Mouse (Mus musculus) left cerebral cortex, adult 8-10 months (tissue): ENCODE data around the gene Tmem256. TPM values are rescaled to one million over a fixed set of nuclear protein-coding genes. Genes with fewer than 3 reads are reported as not detected.

ENCODE experiments used
- DNase-seq, 2 experiments: peaks; one replicate each; pipeline ENCODE4 v3.0.0; 2022; ENCODE audit warnings: low spot score in 2 of 2
- total RNA-seq, 4 experiments: library from RNA; stranded (reverse); gene quantifications; 2 replicates each; pipeline ENCODE4 v1.2.4; 2022

Tmem256 gene
- total RNA-seq, 4 experiments from 2014 or later, result 117 to 147 (median 123) TPM

DNA sequence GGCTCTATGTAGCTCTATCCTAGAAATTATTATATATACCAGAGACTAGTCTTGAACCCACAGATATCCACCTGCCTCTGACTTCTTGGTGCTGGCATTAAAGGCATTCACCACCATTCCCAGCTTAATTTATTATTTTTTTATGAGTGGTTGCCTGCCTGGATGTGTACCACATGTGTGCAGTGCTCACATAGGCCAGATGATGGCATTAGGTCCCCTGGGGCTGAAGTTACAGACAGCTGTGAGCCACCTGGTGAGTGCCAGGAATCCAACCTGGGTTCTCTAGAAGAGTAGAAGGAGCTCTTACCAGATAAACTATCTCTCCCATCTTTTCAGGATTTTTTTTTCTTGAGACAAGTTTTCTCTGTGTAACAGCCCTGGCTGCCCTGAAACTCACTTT is 28.0 kb upstream of the Tmem256 start:
- DNase-seq, result no peak

DNA sequence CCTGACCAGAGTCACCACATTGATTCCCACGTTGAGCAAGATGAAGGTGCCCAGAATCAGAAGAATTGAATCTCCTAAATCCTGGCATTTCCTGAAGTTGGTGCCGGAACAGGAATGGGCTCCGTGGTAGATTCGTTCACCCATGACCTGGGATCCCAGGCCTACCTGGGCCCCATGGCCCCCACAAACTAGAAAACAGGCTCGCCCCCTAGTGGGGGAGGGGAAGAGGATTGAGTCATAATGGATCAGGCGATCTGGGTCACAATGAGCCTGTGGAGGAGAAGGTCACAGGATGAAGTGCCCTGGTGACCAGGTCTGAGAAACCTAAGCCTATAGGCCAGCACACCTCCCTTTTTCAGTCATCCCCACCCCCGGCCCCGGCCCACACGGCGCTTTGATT is 23.2 kb upstream of the Tmem256 start, which contains the start of gene Gm39566:
TSS of gene Gm39566 (minus strand) at position 144 of the 400 bp plus-strand sequence.
- no peak for DNase-seq

DNA sequence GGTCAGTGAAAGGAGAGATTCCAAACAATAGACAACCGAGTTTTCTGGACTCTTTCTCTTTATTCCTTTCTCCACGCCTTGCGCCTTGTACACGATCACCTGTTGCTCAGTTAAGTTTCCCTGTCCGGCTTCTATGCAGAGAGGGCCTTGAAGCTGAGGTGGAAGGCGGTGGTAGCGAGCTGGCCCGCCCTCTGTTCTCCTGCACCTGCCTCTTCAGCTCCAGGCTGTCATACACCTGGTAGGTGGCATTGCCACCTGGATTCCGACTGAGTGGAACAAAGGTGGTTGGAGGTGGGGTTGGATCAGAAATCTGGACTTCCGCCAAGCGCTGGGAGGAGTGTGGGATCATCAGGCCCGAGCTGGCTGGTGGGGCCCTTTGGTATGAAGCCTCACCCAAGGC is 21.8 kb upstream of the Tmem256 start:
- DNase-seq, result no peak

DNA sequence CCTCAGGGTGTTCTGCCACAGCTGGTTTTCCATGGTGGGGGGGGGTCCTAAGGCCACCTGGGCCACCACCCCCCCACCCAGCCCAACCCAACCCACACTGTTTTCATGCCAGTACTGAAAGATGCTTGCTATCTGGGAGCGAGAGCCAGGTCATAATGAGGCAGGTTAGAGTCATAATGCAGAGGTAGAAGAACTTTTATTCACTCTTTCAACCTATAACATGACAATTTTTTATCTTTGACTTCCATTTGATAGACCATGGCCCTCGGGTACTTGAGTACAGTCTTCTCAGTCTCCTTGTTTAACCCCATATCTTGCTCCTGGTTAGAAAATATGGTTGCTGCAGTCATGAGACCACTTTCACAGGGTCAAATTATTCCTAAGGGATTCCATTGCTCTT is 19.9 kb upstream of the Tmem256 start, which contains the start of gene Spem2:
TSS of gene Spem2 (minus strand) at position 101 of the 400 bp plus-strand sequence.
- no peak for DNase-seq

DNA sequence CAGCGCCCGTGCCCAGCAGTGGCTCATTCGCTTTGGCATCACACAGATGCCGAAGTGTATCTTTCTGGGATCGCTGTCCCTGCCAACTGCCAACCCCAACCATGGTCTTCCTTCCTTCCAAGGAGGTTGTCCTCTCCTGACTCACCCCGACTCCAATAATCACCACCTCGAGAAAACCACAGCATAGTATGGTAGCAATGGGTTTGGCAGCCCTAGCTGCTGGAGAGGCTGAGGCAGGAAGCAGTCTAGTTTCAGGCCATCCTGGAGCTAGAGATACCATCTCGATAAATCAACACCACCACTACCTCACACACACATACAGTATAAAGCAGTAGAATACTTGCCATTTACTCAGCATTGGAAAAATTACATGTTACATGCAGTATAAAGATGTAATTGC is 19.4 kb upstream of the Tmem256 start:
- DNase-seq, result no peak

DNA sequence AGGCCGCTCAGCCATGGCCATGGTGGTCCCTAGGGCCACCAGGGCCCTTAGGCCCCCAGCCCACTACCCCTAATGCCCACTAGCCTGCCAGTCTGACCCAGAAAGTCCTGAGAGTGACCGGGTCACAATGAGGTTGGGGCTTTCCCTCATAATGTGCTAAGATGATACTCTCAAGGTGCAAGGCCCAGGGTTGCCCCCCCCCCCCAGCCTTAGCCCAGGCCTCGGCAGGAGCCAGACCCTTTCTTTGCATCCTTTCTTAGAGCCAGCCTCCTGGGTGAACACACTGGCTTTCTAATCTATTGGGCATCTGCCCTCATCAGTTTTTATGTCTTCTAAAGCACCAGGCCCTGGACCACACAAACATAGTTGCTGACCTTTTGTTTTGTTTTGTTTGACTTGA is 16.2 kb upstream of the Tmem256 start, which contains the start of gene Spem1:
TSS of gene Spem1 (minus strand) at position 101 of the 400 bp plus-strand sequence.
- no peak for DNase-seq

DNA sequence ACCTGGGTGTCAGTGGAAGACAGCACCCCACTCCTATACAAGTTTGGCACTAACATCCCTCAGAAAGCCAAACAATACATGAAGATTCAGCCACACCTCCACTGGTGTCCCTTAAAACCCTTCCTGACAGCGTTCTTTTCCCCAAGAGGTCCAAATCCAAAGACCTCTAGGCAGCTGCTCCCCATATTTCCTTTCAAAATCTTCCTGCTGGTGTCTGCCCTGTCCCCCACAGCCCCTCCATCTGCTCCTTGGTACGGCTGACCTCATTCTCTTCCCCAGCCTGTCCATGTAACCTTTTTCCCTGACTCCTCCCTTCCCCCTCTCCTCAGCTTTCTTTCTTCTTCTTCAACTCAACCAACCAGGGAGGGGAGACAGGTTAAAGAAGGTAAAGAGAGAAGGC is 14.9 kb upstream of the Tmem256 start:
- DNase-seq, result no peak

DNA sequence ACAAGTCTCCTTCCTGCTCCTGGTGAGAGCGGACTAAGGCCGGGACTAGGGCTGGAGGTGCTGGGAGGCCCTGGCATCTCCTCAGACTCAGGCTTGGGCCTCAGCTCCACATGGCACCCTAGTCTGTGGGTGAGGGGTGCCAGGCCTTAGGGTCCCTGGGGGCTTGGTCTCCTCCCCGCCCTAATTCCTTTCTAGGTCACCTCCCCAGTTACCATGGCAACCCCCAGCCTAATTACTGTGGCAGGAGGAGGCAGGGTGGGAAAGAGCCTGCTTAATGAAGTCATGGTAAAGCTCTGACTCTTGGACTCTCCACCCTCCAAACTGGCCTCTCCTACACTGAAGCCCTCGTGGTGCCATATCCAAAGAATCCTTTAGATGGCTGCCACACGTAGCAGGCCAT is 9.5 kb upstream of the Tmem256 start:
- DNase-seq, result no peak

DNA sequence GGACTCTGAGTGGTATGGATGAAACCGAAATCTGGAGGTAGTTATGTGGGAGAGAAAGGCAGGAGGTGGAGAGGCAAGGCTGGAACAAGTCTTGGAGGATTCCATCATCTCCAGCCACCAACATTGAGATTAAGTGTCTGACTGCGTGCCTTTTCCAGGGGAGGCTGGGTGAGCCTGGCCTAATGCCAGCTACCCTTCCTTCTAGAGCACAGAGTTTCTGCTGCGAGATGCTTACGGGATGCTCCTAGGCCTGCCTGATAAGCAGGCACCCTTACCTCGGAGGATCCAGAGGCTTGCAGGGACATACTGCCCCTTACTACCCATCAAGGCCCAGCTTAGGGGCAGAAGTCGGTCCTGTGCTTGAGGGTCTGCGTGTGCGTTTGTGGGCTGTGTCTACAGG is 4.8 kb upstream of the Tmem256 start:
- no peak for DNase-seq

DNA sequence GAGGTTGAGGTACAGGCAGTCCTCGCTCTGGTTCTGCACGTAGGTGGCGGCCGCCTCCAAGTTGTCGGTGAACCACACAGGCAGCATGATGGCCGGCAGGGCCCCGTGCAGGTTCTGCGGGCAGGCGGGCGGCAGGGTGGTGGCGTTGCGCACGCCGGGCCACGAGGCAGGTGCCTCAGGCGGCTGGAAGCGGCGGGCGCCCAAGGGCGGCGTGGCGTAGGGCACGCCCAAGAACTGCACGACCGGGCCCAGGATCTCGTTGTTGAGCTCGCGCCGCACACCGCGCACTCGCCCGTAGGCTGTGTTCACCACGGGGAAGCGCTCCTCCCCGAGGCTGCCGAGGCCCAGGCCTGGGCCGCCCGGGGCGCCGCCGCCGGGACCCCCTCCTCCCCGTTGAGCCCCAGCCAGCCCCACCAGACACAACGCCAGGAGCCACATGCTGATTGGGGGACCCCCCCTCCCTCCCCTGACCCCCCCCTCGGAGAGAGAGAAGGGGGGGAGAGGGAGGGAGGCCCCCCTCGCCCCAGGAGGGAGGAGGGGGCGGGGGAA is 4.2 kb upstream of the Tmem256 start:
- peak in 1 of 2 experiments; percentile 29 for DNase-seq

DNA sequence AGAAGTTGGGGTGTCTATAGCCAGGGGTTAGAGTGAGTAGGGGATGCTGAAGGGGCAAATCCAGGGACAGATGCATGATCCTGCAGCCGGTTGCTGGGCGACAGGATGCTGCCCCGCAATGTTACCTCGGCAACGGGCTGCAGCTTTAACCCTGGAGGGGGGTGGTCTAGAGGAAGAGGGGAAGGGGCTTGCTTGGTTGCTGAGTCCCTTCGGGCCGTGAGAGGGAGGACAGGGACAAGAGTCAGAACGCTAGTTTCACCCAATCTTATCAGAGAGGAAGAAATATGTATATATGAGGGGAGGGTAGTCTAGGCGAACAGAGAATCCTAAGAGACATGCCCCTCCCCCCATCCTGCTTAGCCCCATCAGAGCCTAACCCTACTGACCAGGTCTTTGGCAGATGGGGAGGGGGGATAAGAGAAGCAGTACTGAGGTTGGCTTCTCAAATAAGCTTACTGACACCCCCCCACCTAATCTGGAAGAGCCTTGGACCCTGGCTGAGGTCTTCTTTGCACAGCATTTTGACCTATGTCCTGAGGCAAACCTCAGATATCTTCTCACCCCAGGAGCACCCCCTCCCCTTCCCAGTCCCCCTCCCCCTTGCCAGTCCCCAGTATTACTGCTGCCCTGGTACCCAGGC is 2.9 kb upstream of the Tmem256 start:
- DNase-seq, result no peak

DNA sequence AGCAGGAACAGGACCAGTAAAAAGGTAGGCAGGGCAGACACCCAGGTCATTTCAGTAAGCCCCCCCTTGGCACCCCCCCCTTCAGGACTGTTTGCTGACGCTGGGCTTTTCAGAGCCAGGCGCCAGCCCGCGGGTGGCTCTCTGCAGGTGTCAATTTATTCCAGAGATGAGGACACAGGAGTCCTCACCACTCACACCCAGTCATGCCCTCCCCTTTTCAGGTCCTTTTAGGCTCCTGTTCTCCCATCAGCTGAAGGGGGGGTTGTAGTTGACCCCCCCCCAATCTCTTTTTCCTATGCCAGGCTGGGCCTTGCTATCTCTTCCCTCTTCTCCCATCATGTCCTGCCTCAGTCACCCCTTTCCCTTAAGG is 2.4 kb upstream of the Tmem256 start:
- DNase-seq, result no peak

DNA sequence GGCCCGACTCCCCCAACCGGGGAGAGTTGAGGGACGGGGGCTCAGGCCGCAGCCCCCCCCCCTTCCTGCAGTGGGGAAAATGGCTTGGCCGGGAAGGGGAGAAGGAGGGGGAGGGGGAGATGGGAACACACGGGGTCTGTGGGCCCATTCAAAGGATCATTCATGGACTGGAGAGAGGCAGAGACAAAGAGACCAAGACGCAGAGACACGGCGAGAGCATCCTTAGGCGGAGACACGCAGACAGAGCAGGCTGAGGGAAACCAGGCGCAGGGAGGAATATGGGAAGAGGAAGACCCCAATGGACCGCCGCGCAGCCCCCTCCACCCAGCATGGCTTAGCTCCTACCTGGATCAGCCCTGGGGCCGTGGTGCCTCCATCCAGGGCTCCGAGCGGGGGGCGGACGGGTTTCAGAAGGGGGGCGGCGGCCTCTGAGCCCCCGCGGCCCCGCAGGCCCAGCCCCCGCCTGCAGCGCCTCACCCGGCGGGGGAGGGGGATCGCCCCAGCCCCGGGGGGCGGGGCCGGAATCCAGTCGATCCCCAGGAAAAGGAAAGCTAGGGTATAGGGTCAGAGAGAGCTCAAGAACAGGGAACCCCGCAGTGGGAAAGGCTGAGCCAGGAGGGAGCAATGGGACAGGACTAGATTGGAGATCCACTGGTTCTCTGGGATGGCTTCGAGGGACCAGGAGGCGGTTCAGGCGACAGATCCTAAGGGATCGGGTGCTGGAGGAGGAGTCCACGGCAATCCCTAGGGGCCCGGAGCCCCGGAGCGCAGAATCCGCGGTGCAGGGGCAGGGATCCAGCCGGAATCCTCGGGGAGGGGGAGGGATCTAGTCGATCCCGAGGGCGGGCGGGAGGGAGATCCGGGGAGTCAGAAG is 1.4 kb upstream of the Tmem256 start:
- DNase-seq, result peak in 1 of 2 experiments; percentile 46

DNA sequence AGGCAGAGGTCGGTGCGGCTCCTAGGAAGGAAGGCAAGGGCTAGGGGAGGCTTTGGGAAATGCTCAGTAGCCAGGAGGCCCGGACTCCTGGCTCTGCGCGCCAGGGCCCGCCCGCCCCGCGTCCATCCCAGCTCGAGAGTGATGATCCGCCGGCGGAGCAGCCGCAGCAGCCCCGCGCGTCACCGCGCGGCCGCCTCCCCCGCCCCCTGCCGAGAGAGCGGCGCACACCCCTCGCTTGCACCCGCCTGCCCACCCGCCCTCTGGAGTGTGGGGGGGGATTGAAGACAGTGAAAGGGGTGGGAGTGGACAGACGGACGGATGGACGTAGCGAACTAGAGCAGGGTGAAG is 736 bp upstream of the Tmem256 start, which contains the start of gene Nlgn2:
TSS of gene Nlgn2 (minus strand) at position 181 of the 348 bp plus-strand sequence.
- DNase-seq, result peak in 1 of 2 experiments; percentile 37

DNA sequence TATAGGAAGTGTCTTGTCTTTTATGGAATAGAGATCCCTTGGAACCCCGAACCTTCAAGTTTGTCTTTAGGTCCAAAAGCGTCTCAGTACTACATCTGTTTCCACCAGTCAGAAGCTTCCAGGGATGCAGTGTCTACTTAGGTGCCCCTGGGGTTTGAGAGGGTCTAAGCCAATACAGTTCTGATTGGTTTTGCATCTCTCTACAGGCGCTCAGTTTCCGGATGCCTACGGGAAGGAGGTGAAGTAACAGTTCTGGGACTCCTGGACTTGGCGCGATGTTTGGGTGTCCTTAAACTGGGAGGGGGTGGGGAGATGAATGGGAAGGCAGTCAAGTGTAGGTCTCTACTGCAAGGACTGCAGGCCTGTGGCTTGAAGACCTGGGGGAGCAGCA is 395 bp downstream of the Tmem256 start:
- no peak for DNase-seq

DNA sequence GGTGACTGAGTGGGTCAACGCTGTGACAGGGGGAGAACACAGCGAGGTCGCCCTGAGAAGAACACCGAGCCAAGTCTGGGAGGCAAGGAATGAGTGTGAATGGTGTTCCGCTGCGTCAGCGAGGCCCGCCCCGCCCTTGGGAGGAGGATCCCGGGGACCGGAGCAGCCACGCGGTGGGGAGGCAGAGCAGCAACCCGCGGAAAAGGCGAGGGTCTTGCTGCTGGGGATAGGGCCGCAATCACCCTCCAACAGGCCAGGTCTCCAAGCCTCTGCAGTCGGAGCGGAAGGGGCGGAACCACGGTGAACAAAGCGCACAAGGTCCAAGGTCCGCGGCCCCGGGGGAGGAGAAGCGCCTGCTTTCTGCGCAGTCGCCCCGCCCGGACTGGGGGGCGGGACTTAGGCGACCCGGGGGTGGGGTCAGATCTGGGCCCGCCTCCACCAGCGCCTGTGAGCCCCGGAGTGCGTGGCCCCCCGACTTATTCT is 7.9 kb downstream of the Tmem256 start, which contains the start of gene Plscr3:
TSS of gene Plscr3 (plus strand) at position 179 of the 483 bp plus-strand sequence.
- peak; percentile 75 to 82 for DNase-seq

DNA sequence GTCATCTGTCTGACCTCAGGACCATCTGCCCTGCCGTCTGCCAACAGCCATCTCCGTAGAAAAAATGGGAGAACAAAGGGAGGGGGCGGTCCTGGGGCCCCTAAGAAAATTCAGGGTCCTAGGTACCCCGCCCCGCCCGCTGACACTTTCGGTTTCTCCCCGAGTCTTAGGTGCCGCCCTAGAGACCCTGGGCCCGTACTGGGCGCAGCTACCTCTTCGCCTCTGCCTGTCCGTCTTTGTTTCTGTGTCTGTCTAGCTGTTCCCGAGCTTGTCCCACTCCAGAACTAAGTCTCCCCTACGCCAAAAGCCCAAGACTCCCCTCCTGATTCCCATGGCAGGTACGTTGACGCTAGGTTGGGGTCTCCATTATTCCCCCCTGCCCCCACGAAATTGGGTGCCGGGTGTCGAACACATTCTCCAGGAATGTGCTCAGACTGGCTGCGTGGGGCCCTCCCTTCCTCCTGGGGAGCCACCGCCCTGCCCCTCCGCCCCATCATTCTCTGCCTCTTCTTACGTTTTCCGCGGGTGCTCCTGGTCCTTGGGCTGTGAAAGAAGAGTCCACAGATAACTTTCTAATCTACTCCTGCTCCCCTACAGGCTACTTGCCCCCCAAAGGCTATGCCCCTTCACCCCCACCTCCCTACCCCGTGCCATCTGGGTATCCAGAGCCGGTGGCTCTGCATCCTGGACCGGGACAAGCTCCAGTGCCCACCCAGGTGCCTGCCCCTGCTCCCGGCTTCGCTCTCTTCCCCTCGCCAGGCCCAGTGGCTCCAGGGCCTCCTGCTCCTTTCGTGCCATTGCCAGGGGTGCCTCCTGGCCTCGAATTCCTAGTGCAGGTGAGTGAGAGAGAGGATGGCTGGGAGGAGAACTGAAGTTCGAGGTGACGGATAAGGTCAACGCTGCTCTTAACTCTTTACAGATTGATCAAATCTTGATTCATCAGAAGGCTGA is 8.7 kb downstream of the Tmem256 start:
- DNase-seq, result no peak

DNA sequence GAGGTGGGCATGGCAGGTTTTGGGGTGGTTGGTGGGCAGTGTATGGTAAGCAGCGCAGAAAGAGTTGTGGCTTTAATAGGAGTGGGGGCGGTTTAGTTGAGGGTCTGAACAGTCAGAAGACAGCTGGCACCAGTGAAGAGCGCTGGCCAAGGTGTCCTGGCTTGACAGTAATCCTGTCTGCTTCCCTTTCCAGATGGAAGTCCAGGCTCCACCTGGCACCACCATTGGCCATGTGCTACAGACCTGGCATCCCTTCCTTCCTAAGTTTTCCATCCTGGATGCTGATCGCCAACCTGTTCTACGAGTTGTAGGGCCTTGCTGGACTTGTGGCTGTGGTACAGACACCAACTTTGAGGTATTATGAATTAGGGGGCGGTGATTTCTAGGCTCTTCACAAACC is 9.7 kb downstream of the Tmem256 start:
- DNase-seq, result no peak

DNA sequence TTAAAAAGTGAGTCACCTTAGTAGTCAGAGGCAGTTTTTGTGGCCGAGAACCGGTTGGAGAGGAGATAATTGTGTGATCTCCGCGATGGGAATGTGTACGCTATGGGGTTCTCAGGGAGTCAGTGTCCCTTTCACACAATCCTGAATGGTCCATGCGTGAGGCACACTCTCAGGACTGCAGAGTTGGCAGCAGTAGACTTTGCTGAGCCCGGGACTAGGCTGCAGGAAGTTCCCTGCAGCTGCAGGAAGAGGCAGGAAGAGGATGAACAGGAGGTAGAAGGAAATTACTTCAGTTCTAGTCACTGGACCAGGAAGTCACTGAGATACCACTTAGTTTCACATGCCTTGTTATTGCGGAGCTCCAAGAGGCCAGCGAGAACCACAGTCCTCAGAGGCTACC is 10.8 kb downstream of the Tmem256 start:
- DNase-seq, result no peak

DNA sequence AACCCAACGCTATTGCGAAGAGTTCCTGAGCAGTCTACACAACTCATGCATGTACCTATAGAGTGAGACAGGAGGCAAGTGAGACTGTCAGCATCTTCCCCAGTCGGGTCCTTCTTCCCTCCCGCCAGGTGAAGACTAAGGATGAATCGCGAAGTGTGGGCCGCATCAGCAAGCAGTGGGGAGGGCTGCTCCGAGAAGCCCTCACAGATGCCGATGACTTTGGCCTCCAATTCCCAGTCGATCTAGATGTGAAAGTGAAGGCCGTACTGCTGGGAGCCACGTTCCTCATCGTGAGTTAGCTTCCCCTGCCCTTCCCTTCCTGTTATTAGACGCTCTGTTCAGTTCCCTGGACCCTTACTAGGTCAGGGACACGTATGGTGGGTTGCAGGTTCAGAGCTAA is 11.6 kb downstream of the Tmem256 start:
- no peak for DNase-seq

DNA sequence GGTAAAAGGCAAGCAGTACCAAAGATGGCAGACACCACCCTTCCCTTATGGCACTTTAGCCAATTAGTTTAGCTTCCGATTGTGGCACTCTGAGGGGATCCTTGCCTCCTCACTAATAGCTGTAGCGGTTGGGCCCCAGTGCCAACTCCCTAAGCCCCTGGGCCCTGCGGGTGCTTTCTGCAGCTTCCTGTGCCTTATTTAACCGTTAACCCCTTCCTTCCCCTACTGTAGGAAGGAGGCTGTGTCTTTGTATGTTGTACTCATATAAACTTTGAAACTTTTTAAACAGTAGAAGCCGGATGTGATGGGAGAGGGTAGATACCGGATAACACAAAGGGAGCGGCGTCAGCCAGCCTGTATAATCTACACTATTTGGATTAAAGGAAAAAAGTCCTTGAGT is 12.4 kb downstream of the Tmem256 start:
- DNase-seq, result no peak
